Mouse (Mus musculus): ENCODE results near the gene Cebpb.
"Not testable (repeated sequence)": the region's sequence is repeated elsewhere in the genome, so short reads cannot be mapped to it uniquely, and the experiment has no call there.

Cebpb gene

GRCm38 (mm10) chr2:167688498-167689451 lies at the start of gene Cebpb:
Cebpb (plus strand) TSS chr2:167688915.
- DNase-seq (ENCODE audit: low spot score in 2 of 2), result peak in 1 of 2 experiments; percentile 72

GRCm38 (mm10) chr2:167640279-167640678 lies 48.4 kb upstream of the Cebpb start:
- DNase-seq (ENCODE audit: low spot score in 2 of 2), result no peak

GRCm38 (mm10) chr2:167641337-167641736 lies 47.4 kb upstream of the Cebpb start:
- DNase-seq (ENCODE audit: low spot score in 2 of 2), result no peak

- no peak for DNase-seq (ENCODE audit: low spot score in 2 of 2)
Measured at GRCm38 (mm10) chr2:167642164-167642563, 46.6 kb upstream of the Cebpb start.

- DNase-seq (ENCODE audit: low spot score in 2 of 2), result not testable (repeated sequence)
Measured at GRCm38 (mm10) chr2:167643356-167644052, 45.2 kb upstream of the Cebpb start.

DNA sequence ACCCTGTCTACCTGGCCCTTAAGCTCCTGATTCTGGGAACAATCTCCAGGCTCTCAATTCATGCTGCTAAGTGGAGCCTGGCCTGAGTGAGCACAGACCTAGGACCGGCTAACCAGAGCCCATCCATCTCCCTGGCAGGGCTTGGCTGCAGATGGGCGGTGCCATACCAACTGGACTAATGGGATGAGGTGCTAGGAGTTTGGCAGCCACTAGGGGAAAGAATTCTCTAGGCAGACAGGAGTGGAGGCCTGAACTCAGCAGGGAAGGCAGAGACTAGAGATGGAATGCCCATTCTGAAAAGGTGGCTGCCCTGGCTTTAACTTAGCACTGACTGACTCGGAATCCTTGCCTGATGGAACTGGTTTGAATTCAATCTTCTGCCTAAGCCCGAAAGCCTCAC lies 42.3 kb upstream of the Cebpb start:
- DNase-seq (ENCODE audit: low spot score in 2 of 2), result no peak

DNA sequence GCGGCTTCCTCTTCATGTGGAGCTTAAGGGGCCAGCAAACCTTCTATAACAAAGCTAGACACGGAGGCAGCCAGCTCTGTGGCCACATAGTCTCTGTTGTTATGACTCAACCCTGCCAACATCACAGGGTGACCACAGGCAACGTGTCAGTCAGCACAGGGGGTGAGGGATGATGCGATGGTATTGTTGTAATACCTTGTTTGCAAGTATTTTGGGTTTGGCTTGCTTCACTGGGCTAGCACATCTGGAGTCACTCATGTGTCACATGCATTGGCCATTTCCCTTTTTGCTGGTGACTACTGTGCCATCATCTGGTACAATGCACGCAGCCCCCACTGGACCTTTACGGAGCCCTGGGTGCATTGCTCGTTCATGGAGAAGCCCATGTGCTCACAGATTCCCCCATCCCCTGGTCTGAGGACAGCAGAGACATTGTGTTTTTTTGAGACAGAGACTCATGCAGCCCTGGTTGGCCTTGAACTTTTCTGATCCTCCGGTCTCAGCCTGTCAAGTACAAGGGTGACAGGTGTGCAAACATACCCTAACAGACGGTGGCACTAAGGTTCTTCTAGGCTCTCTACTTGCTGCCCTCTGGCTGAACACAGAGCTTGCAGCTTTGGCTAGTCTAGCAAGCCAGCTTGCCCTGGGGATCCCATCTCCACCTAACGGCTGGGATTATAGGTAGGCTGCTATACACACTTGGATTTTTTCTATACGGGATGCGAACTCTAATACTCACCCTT lies 39.3 kb upstream of the Cebpb start:
- no peak for DNase-seq (ENCODE audit: low spot score in 2 of 2)

DNA sequence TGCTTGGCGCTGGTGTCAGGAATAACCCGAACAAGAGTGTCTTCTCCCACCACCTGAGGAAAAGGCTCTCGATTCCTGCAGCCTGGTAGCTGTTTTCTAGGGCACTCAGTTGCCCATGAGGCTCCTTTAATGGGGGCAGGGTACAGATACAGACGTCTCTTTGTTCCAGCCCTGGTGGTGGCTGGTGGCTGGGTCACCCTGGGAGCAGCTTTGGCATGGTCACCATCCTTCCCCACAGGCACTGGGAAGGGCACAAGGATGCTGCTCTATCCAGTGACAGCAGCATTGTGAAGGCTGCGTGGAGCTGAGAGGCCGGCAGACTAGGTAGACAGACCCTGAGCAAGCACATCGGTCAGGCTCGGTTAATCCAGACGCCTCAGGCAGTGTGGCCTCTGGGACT lies 37.1 kb upstream of the Cebpb start:
- no peak for DNase-seq (ENCODE audit: low spot score in 2 of 2)

- DNase-seq (ENCODE audit: low spot score in 2 of 2), result no peak
Measured at GRCm38 (mm10) chr2:167652694-167653093, 36.0 kb upstream of the Cebpb start.

GRCm38 (mm10) chr2:167654911-167655600 lies 33.7 kb upstream of the Cebpb start:
- DNase-seq (ENCODE audit: low spot score in 2 of 2), result no peak

DNA sequence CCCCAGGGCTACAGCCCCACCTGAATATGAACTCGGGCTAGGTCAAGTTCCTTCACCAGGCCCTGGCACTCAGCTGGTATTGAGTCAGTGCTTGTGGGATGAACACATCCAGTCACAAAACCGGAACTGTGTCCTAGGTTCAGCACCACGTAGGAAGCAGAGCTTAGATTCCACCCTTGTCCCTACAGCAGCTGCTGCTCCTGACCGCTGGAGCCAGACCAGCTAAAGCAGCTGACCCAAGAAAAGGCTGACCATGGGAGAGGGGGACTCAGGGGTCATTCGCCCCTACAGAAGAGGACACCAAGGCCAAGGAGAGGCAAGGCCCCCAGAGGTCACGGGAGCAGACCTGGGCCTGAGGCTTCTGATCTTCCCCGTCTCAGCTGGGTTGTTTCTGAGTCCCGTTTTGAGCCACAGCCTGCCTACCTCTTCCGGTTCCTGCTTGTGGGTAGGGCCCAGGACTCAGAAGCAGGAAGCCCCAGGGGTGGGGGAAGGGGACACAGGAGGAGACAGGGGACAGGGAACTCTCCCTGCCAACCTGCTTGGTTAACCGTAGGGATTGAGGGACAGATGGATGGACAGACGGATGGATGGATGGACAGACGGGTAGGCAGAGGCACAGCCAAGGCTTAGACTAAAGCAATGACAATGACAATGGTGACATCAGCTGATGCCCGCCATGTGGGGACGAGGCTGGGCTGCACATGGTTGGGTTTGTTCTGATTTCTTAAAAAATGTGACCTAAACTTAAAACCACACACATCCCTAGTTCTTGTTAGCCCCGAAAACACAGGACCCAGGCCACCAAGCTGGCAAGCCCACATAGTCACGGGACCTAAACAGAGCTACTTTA lies 31.9 kb upstream of the Cebpb start:
- DNase-seq (ENCODE audit: low spot score in 2 of 2), result no peak

DNA sequence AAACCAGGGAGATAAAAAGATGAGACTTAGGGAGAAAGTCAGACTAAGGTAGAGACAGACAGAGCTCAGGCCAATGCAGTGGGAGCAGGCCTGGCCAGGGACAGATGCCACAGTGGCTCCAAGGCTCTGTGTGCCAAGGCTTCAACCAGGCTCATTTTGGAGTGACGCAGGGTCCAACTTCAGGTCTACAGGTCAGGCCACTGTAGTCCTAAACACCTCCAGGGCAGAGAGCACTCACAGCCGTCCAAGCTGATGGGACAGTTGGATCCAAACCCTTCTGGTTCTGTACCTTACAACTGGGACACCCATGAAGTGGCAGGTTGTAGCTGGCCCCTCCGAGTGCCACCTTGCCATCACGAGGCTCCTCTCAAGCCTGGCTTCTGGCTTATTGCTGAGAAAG lies 30.7 kb upstream of the Cebpb start:
- no peak for DNase-seq (ENCODE audit: low spot score in 2 of 2)

- DNase-seq (ENCODE audit: low spot score in 2 of 2), result no peak
Measured at GRCm38 (mm10) chr2:167658712-167659111, 30.0 kb upstream of the Cebpb start.

DNA sequence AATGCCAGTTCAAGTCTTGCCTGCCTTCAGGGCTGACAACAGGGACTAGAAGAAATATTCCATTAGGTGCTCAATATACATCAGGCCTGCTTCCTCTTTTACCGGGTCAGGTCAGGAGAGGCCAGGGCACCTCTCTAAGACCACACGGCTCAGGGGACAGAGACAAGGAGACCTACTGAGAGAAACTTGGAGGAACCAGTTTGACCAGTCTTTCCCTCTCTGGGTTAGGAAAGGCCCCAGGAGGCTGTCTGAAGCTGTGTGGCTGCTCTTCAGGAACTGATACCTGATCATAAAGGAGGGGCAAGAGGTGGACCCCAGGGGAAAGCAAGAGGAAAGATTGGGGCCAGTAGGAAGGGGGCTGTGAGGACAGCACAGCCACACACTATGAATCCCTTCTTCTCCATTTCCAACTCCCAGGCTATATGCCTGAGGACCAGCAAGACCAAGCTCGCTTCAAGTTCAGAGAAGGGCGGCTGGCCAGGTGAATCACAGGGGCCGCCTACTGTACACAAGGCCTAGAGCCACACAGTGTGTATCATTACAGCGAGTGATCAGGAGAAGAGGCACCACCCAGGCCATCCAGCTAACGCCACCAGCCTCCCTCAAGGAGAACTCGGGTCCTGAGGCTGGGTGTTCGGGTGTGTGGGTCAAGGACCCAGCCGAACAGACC lies 29.4 kb upstream of the Cebpb start:
- DNase-seq (ENCODE audit: low spot score in 2 of 2), result no peak

DNA sequence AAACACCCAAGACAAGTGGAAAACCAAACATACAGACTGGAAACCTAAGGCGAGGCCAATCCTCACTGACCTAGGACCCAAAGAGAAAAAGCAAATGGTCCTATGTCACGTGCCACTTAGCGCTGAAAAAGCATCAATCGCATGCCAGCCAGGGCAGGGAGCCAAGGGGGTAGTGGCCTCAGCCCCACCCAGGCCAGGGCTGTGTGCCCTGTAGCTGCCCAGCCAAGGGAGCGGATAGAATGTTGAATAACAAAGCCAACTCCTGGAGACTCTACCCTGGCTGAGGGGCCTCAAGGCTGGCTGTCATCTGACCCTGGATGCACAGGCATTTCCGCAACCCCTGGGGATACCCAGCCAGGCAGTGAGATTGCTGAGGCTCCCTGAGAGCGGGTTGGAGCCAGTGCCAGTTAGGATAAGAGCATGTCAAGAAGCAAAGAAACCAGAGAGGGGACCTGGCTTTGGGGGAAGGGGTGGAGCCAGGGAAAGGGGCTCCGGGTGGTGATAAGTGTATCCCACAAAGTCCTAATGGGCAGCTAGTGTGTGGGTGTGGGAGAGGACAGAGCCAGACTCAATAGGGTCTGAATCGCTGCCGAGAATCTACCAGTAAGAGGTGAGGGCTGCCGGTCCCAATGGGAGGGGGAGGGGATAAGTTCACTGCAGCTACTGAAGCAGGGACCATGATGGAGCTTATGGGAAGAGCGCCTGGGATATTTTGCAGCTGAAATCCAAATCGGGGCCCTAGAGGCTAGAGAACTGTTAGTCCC lies 28.7 kb upstream of the Cebpb start:
- peak in 1 of 2 experiments; percentile 53 for DNase-seq (ENCODE audit: low spot score in 2 of 2)

DNA sequence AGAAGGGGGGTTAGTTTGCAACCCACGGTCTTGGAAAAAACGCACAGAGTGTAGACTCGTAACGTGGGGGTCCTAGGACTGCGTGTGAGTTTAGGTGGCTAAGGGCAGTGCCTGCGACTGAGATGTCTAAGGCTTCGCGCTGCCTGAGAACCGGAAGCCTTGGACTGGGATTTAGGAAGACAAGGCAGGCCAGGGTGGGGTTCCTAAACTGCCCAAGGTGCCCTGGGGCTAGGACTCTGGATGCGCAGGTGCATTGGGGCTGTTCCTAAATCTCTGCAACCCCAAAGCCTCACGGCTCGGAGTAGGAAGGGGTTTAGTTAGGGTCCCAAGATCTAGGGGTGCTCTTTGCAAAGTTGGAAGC lies 28.1 kb upstream of the Cebpb start:
- no peak for DNase-seq (ENCODE audit: low spot score in 2 of 2)

GRCm38 (mm10) chr2:167661270-167662203 lies 27.2 kb upstream of the Cebpb start, which contains the start of gene Gm20431:
Gm20431 (minus strand) TSS chr2:167661496.
- peak; percentile 84 to 93 for DNase-seq (ENCODE audit: low spot score in 2 of 2)

GRCm38 (mm10) chr2:167662713-167663112 lies 26.0 kb upstream of the Cebpb start:
- no peak for DNase-seq (ENCODE audit: low spot score in 2 of 2)

Measured in left cerebral cortex, adult 9 months (tissue).